Mouse (Mus musculus): ENCODE measurements around the gene Ptprt. TPM values are rescaled to one million over a fixed set of nuclear protein-coding genes. Genes with fewer than 3 reads are reported as not detected.
A peak's percentile ranks its signal among the peaks of the same experiment; 100 is the strongest.
"Not testable (repeated sequence)": the region's sequence is repeated elsewhere in the genome, so short reads cannot be mapped to it uniquely, and the experiment has no call there.

The Ptprt gene
- polyA plus RNA-seq, 1 experiment from 2014 or later: 7.9 TPM

DNA sequence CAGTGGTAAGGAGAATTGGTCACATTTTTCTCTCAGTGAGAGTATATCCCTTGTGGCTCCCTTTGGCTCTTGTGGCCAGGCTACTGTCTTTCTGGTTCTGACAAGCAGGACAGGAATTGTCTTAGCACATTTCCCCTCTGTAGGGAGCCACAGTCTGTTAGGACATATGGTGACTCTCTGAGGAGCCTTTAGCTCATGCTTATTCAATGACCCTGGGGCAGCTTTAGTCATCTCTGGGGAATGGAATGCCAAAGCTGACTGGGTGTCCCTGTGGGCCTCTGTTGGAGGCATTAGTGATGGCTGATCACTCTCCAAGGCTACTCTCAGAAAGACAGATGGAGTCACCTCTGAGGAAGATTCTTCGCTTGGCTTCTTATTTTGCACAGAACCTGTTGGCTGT, 1147.7 kb downstream of the Ptprt start:
- Histone ChIP-seq H3K9ac (replicated peaks; ENCODE audit: low read depth, low read length) (no peak overlapping the region), H3K9me3 (ENCODE audit: control insufficient read depth, low read length) (no peaks in the 10 kb centered on the region), H3K27ac (ENCODE audit: low read length) (no peak overlapping the region), H3K4me3 (replicated peaks; ENCODE audit: low read length) (no peak overlapping the region), H3K27me3 (replicated peaks; ENCODE audit: control insufficient read depth, insufficient read depth, low read length) (no peaks in the 10 kb centered on the region), H3K4me1 (replicated peaks; ENCODE audit: control insufficient read depth, insufficient read depth, low read length) (peaks cover 11% of the 10 kb centered on the region), H3K4me2 (ENCODE audit: low read length) (no peak overlapping the region), H3K36me3 (ENCODE audit: control insufficient read depth, insufficient read depth) (no peaks in the 10 kb centered on the region)
- ATAC-seq: peak; percentile 49; the same call in 1 of the 2 replicates
- WGBS: 79% methylated on average over 1 of the region's 1 CpGs

GRCm38 (mm10) chr2:161511880-161512570, 1148.9 kb downstream of the Ptprt start:
- not testable (repeated sequence) for H3K27me3 ChIP-seq (replicated peaks; ENCODE audit: control insufficient read depth, insufficient read depth, low read length); H3K4me2 ChIP-seq (ENCODE audit: low read length); H3K27ac ChIP-seq (ENCODE audit: low read length); H3K9me3 ChIP-seq (ENCODE audit: control insufficient read depth, low read length); H3K9ac ChIP-seq (replicated peaks; ENCODE audit: low read depth, low read length); H3K4me1 ChIP-seq (replicated peaks; ENCODE audit: control insufficient read depth, insufficient read depth, low read length); H3K4me3 ChIP-seq (replicated peaks; ENCODE audit: low read length); H3K36me3 ChIP-seq (ENCODE audit: control insufficient read depth, insufficient read depth)
- WGBS: 34% methylated on average over 6 of the region's 15 CpGs
- peak; percentile 78 for ATAC-seq

DNA sequence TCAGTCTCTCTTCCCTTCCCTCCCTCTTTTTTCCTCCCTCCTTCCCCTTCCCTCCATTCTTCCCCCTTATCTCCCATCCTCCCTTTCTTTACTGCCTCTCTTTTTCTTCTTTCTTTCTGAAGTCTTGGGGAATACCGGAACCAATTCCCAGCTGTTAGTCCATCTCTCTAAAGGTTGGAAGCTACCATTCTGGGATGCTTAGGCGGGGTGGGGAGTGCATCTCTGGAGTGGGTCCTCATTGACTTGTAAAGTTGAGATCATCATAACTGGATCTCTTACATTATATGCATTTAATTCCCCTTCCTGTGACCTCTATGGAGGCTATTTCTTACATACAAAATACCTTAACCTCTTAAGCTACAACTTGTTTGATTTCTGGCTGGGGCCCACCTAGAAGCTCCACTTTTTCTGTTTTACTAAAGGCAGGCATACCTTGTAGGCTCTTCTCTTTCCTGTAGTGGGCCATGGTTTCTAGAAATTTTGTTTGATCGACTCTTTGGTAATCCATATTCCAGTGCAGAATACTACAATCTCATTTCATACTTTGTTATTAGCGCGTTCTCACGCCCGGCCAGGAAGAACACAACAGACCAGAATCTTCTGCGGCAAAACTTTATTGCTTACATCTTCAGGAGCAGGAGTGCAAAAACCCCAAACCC, 1149.7 kb downstream of the Ptprt start:
- H3K4me2 ChIP-seq (ENCODE audit: low read length): peak overlapping the region; percentile 70
- H3K9ac ChIP-seq (replicated peaks; ENCODE audit: low read depth, low read length): peak overlapping the region; percentile 38
- no peaks in the 10 kb centered on the region for H3K9me3 ChIP-seq (ENCODE audit: control insufficient read depth, low read length)
- 11% methylated on average over 8 of the region's 8 CpGs for WGBS
- ATAC-seq: peak; percentile 27
- peak overlapping the region; percentile 50 for H3K4me3 ChIP-seq (replicated peaks; ENCODE audit: low read length)
- no peak overlapping the region for H3K27ac ChIP-seq (ENCODE audit: low read length)
- no peaks in the 10 kb centered on the region for H3K36me3 ChIP-seq (ENCODE audit: control insufficient read depth, insufficient read depth)
- peaks cover 8% of the 10 kb centered on the region for H3K4me1 ChIP-seq (replicated peaks; ENCODE audit: control insufficient read depth, insufficient read depth, low read length)
- H3K27me3 ChIP-seq (replicated peaks; ENCODE audit: control insufficient read depth, insufficient read depth, low read length): no peaks in the 10 kb centered on the region

DNA sequence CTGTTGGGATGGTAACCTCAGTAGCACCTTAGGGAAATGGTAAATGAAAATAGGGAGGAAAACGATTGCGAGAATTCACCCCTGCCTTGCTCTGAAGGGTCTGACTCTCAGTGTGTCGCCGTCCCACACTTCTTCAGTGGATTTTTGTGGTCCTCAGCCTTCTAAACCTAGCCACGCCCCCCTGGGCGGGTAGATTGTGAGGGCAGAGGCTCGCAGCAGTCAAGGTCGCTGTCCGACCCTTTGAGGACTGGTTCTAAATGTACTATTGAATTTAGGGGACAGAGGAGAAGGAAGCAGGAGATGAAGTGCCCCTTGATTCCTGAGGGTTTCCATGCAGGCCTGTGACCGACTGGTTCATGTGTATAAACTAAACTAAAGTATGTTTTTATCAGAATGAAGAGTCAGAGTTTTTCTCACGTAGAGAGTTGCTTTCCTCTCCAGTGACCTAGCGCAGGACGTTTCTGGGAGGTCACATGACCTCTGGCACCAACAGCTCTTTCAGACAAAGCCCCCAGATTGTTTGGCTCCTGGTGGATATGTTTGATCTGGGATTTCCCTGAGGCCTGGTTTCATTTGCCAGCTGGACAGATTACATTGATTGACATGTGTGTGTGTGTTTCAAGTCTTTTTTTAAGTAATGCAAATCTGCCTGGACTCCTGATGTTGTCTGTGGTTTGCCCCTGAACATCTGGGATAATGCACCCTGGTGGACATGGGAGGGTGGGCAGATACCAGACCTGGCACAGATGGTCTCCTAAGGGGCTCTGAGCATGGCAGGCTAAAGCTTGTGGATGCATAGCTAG, 1161.6 kb downstream of the Ptprt start:
- Histone ChIP-seq H3K9ac (replicated peaks; ENCODE audit: low read depth, low read length) (peak overlapping the region; percentile 43), H3K9me3 (ENCODE audit: control insufficient read depth, low read length) (no peaks in the 10 kb centered on the region), H3K4me1 (replicated peaks; ENCODE audit: control insufficient read depth, insufficient read depth, low read length) (peaks cover 13% of the 10 kb centered on the region), H3K4me3 (replicated peaks; ENCODE audit: low read length) (peak overlapping the region; percentile 37), H3K27me3 (replicated peaks; ENCODE audit: control insufficient read depth, insufficient read depth, low read length) (no peaks in the 10 kb centered on the region), H3K4me2 (ENCODE audit: low read length) (peak overlapping the region; percentile 59), H3K27ac (ENCODE audit: low read length) (no peak overlapping the region), H3K36me3 (ENCODE audit: control insufficient read depth, insufficient read depth) (no peaks in the 10 kb centered on the region)
- peak; percentile 43; the same call in 1 of the 2 replicates for ATAC-seq
- 10% methylated on average over 13 of the region's 13 CpGs for WGBS

GRCm38 (mm10) chr2:161498449-161499096, 1162.4 kb downstream of the Ptprt start:
- 0 out of 2 replicates have a peak, but pooled peaks have one; percentile 28 for ATAC-seq
- H3K9ac ChIP-seq (replicated peaks; ENCODE audit: low read depth, low read length): peak overlapping the region; percentile 43
- H3K27ac ChIP-seq (ENCODE audit: low read length): no peak overlapping the region
- H3K4me2 ChIP-seq (ENCODE audit: low read length): peak overlapping the region; percentile 59
- H3K27me3 ChIP-seq (replicated peaks; ENCODE audit: control insufficient read depth, insufficient read depth, low read length): no peaks in the 10 kb centered on the region
- H3K36me3 ChIP-seq (ENCODE audit: control insufficient read depth, insufficient read depth): no peaks in the 10 kb centered on the region
- H3K9me3 ChIP-seq (ENCODE audit: control insufficient read depth, low read length): no peaks in the 10 kb centered on the region
- H3K4me1 ChIP-seq (replicated peaks; ENCODE audit: control insufficient read depth, insufficient read depth, low read length): peaks cover 13% of the 10 kb centered on the region
- peak overlapping the region; percentile 37 for H3K4me3 ChIP-seq (replicated peaks; ENCODE audit: low read length)
- 13% methylated on average over 13 of the region's 13 CpGs for WGBS

- Histone ChIP-seq H3K9ac (replicated peaks; ENCODE audit: low read depth, low read length) (no peak overlapping the region), H3K27ac (ENCODE audit: low read length) (no peak overlapping the region), H3K4me2 (ENCODE audit: low read length) (no peak overlapping the region), H3K9me3 (ENCODE audit: control insufficient read depth, low read length) (no peaks in the 10 kb centered on the region), H3K4me3 (replicated peaks; ENCODE audit: low read length) (no peak overlapping the region), H3K27me3 (replicated peaks; ENCODE audit: control insufficient read depth, insufficient read depth, low read length) (no peaks in the 10 kb centered on the region), H3K4me1 (replicated peaks; ENCODE audit: control insufficient read depth, insufficient read depth, low read length) (no peaks in the 10 kb centered on the region), H3K36me3 (ENCODE audit: control insufficient read depth, insufficient read depth) (no peaks in the 10 kb centered on the region)
- ATAC-seq: no peak
- WGBS: 79% methylated on average over 1 of the region's 1 CpGs
These were observed 1179.2 kb downstream of the Ptprt start for GRCm38 (mm10) chr2:161481741-161482140.

DNA sequence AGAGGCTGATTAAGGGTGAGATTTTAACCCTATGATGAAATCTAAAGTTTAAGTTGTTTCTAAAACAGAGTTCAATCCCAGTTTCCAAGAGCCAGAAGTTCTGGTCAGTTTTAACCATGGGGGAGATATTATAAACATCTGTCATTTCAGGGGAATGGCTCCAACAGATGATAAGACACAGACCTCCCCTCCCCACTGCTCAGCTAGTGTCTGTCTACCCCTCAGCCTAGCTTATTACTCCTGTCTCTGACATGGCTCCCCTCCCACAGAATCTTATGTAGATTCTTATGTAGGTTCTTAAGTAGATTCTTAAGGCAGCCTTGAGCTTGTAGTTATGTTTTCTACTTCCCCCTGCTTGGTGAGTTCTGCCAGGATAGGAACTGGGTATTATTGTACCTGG, 1180.5 kb downstream of the Ptprt start:
- ATAC-seq: no peak
- Histone ChIP-seq H3K9ac (replicated peaks; ENCODE audit: low read depth, low read length) (no peak overlapping the region), H3K4me1 (replicated peaks; ENCODE audit: control insufficient read depth, insufficient read depth, low read length) (no peaks in the 10 kb centered on the region), H3K27me3 (replicated peaks; ENCODE audit: control insufficient read depth, insufficient read depth, low read length) (no peaks in the 10 kb centered on the region), H3K36me3 (ENCODE audit: control insufficient read depth, insufficient read depth) (no peaks in the 10 kb centered on the region), H3K9me3 (ENCODE audit: control insufficient read depth, low read length) (no peaks in the 10 kb centered on the region), H3K27ac (ENCODE audit: low read length) (no peak overlapping the region), H3K4me2 (ENCODE audit: low read length) (no peak overlapping the region), H3K4me3 (replicated peaks; ENCODE audit: low read length) (no peak overlapping the region)

Measured in forebrain, embryonic 16.5 days (tissue).